ENCODE assay signal across 9 mouse cellular contexts in the genomic region with DNA sequence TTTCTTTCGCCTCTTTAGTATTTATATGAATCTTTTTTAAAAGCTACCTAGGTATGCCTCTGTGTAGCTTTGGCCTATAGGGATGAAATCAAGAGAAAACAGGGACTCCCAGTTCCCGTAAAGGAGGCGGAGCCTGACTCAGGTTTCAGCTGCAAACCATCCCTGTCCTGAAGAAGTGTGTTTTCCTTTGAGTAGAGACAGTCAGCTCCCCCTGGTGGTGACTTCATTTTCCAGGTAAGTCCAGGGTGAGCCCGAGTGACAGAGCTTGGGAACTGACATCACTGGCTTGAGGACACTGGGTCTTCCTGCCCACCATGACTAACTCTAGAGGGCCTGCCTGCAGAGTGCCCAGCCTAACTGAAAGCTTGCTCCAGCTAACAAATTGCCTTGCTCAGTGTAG. TPM values are rescaled to one million over a fixed set of nuclear protein-coding genes. Genes with fewer than 3 reads are reported as not detected.
DNase-seq lines count a peak whose midpoint lies in the region; ATAC-seq lines count a peak whose summit lies in the region.
"Had no signal": no experiment of that assay in that cellular context is flagged by ENCODE, and none has a peak within 500 bp of the region (broad histone marks: within the 10 kb centered on the region; RNA-seq: fewer than 3 reads in every experiment).

No protein-coding gene starts in this region.

- H3K27ac ChIP-seq in embryonic facial prominence, embryonic 15.5 days (replicated peaks): no peak overlapping the region
- no peak overlapping the region for H3K27ac ChIP-seq in neural tube, embryonic 13.5 days (replicated peaks)
- H3K27ac ChIP-seq: heart, embryonic 15.5 days had no signal

- intact Hi-C loops in left cerebral cortex, postnatal 36 days (cut with DNase I): no loop called here

- WGBS in embryonic facial prominence, embryonic 15.5 days: 30% methylated on average over 4 of the region's 4 CpGs
- WGBS in neural tube, embryonic 13.5 days: 35% methylated on average over 4 of the region's 4 CpGs

- H3K4me2 ChIP-seq in embryonic facial prominence, embryonic 15.5 days (replicated peaks): no peak overlapping the region
- no peak overlapping the region for H3K4me2 ChIP-seq in neural tube, embryonic 13.5 days
- H3K4me2 ChIP-seq: heart, embryonic 15.5 days had no signal

- H3K27me3 ChIP-seq in embryonic facial prominence, embryonic 15.5 days: no peaks in the 10 kb centered on the region
- no peaks in the 10 kb centered on the region for H3K27me3 ChIP-seq in neural tube, embryonic 13.5 days
- H3K27me3 ChIP-seq: heart, embryonic 15.5 days had no signal

- no peak overlapping the region for H3K9ac ChIP-seq in embryonic facial prominence, embryonic 15.5 days
- H3K9ac ChIP-seq in neural tube, embryonic 13.5 days: no peak overlapping the region
- H3K9ac ChIP-seq: heart, embryonic 15.5 days had no signal

- H3K9me3 ChIP-seq in embryonic facial prominence, embryonic 15.5 days (replicated peaks): no peaks in the 10 kb centered on the region
- no peaks in the 10 kb centered on the region for H3K9me3 ChIP-seq in neural tube, embryonic 13.5 days
- H3K9me3 ChIP-seq: heart, embryonic 15.5 days had no signal

- DNase-seq in 3134 (ENCODE audit: extremely low read depth, insufficient read length, low spot score): peak; percentile 15
- peak; percentile 74 for DNase-seq in CD4-positive, CD25-positive, alpha-beta regulatory T cell, adult 2 months (ENCODE audit: low read depth, low spot score)
- DNase-seq in brain, adult 2 months (ENCODE audit: low read depth, low spot score): peak; percentile 85
- peak; percentile 35 for DNase-seq in kidney, adult 11 months
- peak; percentile 38 to 41 for DNase-seq in left cerebral cortex, postnatal 36 days (ENCODE audit: low spot score in 2 of 2)
- DNase-seq in yolk sac, embryonic 10.5 days (ENCODE audit: low spot score): peak; percentile 60

- 0 out of 2 replicates have a peak, but pooled peaks cover 5% of the 10 kb centered on the region for H3K4me1 ChIP-seq in embryonic facial prominence, embryonic 15.5 days
- no peaks in the 10 kb centered on the region for H3K4me1 ChIP-seq in neural tube, embryonic 13.5 days (replicated peaks)
- H3K4me1 ChIP-seq: heart, embryonic 15.5 days had no signal

- H3K36me3 ChIP-seq in embryonic facial prominence, embryonic 15.5 days: no peaks in the 10 kb centered on the region
- no peaks in the 10 kb centered on the region for H3K36me3 ChIP-seq in neural tube, embryonic 13.5 days
- H3K36me3 ChIP-seq: heart, embryonic 15.5 days had no signal

- no peak overlapping the region for H3K4me3 ChIP-seq in embryonic facial prominence, embryonic 15.5 days (replicated peaks)
- no peak overlapping the region for H3K4me3 ChIP-seq in neural tube, embryonic 13.5 days
- H3K4me3 ChIP-seq: heart, embryonic 15.5 days had no signal

- 0 out of 2 replicates have a peak, but pooled peaks have one; percentile 34 for ATAC-seq in embryonic facial prominence, embryonic 15.5 days (ENCODE audit: insufficient number of reproducible peaks, low FRiP score, low TSS enrichment, low read depth)
- ATAC-seq in neural tube, embryonic 13.5 days (ENCODE audit: low read depth): peak; percentile 32; the same call in 1 of the 2 replicates

RNA-seq across cellular contexts. Expression of a gene that starts 7.3 kb away (rescaled TPM):
- polyA plus RNA-seq in embryonic facial prominence, embryonic 15.5 days (2015; fragmentation: Nextera tagmentation; extraction: Ambion mirVana): 0.76 and 1.4 TPM in 2 replicates
- total RNA-seq in left cerebral cortex, postnatal 36 days (2021): under 1 TPM; 0.27 to 0.35 TPM
- 0.17 and 0.59 TPM in 2 replicates for polyA plus RNA-seq in neural tube, embryonic 13.5 days (2015; fragmentation: Nextera tagmentation; extraction: Ambion mirVana)

RNA-seq across cellular contexts. Expression of a gene that starts 43.4 kb away (rescaled TPM):
- 12.0 and 12.2 TPM in 2 replicates for polyA plus RNA-seq in embryonic facial prominence, embryonic 15.5 days (2015; fragmentation: Nextera tagmentation; extraction: Ambion mirVana)
- 1 to 10 TPM; 3.4 to 4.8 TPM for total RNA-seq in left cerebral cortex, postnatal 36 days (2021)
- polyA plus RNA-seq in neural tube, embryonic 13.5 days (2015; fragmentation: Nextera tagmentation; extraction: Ambion mirVana): 9.1 and 11.7 TPM in 2 replicates

RNA-seq across cellular contexts. Expression of a gene that starts 58.6 kb away (rescaled TPM):
- polyA plus RNA-seq in embryonic facial prominence, embryonic 15.5 days (2015; fragmentation: Nextera tagmentation; extraction: Ambion mirVana): 11.1 and 16.8 TPM in 2 replicates
- total RNA-seq in left cerebral cortex, postnatal 36 days (2021): not detected
- polyA plus RNA-seq in neural tube, embryonic 13.5 days (2015; fragmentation: Nextera tagmentation; extraction: Ambion mirVana): 0.67 and 1.5 TPM in 2 replicates

Comparison
In these comparisons a context has a peak if more than half of its experiments do, and no peak if none do; other contexts are left out.
1. DNase-seq: peak in every context shown above with its lines; median percentile 85 in brain, adult 2 months; 74 in CD4-positive, CD25-positive, alpha-beta regulatory T cell, adult 2 months; 60 in yolk sac, embryonic 10.5 days; 40 in left cerebral cortex, postnatal 36 days; 35 in kidney, adult 11 months; 15 in 3134.